Comparison of ENCODE assay signal across 15 mouse cellular contexts in the genomic region with DNA sequence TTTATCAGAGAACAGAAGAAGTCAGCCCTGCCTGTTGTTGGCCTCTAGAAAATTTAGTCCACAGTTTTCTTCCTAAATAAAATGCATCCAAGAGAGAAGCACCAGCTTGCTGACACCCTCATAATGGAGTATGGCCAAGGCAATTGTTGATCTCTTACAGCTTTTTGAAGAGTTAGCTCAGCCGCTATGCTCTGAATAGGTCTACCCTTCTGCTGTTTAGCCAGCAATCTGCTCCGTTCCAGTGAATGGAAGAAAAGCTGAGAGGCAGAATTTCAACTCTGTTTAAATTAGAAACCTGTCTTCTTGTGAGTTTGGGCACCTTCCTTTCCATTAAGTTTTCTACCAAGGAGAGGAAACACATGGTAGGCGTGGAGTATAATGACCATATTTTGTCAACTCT.
DNase-seq lines count a peak whose midpoint lies in the region; ATAC-seq lines count a peak whose summit lies in the region.
"Had no signal": no experiment of that assay in that cellular context is flagged by ENCODE, and none has a peak within 500 bp of the region (broad histone marks: within the 10 kb centered on the region; RNA-seq: fewer than 3 reads in every experiment).

No protein-coding gene starts in this region.

- no peak for ATAC-seq in activated CD4-positive, CD25-positive, alpha-beta regulatory T cell, adult 4 months
- ATAC-seq: intestine, embryonic 16.5 days; midbrain, embryonic 15.5 days; Patski had no signal

- DNase-seq in layer of hippocampus, adult 11-12 months (ENCODE audit: low spot score) = peak; percentile 59
- no peak for DNase-seq in layer of hippocampus, postnatal 25 days (ENCODE audit: extremely low spot score in 1 of 2, low spot score in 1 of 2)
- peak; percentile 24 to 25 for DNase-seq in frontal cortex, postnatal 10 days (ENCODE audit: low spot score in 2 of 2)
- peak; percentile 25 to 28 for DNase-seq in layer of hippocampus, postnatal 36 days
- DNase-seq in telencephalon, adult 2 months (ENCODE audit: low read depth, low spot score) = peak; percentile 73
- DNase-seq in spleen, postnatal 4 days (ENCODE audit: low spot score in 2 of 2) = no peak
- DNase-seq: B cell, adult 2 months; cerebellum, adult 9-11 months; embryo, embryonic 11 days; heart, postnatal 10 days; lung, embryonic 14.5 days had no signal

Comparison
In these comparisons a context has a peak if more than half of its experiments do, and no peak if none do; other contexts are left out.
1. DNase-seq: peak in layer of hippocampus, adult 11-12 months (single experiment), frontal cortex, postnatal 10 days (2 of 2), layer of hippocampus, postnatal 36 days (2 of 2) and telencephalon, adult 2 months (single experiment); none in layer of hippocampus, postnatal 25 days (0 of 2) and spleen, postnatal 4 days (0 of 2).